Mouse (Mus musculus) hindbrain, embryonic 16.5 days (tissue): Measurements from ENCODE around the gene Tmem221. TPM values are rescaled to one million over a fixed set of nuclear protein-coding genes. Genes with fewer than 3 reads are reported as not detected.

Source experiments
- ATAC-seq: fragments of 200-750 bp; cut with Nextera tagmentation; 2 replicates; pipeline ENCODE4 v1.8.0; 2017; ENCODE audit warnings: moderate TSS enrichment, moderate library complexity
- H3K27ac ChIP-seq: fragments of 300-500 bp; sonication (generic); 2 replicates; pipeline ENCODE4 v1.5.1; 2014; ENCODE audit warnings: low read depth, mild to moderate bottlenecking, control low read depth, low read length, moderate library complexity
- H3K27me3 ChIP-seq: fragments of 300-500 bp; sonication (generic); replicated peaks from 2 replicates; pipeline ENCODE4 v1.6.1; 2014; ENCODE audit warnings: low read length; ENCODE audit not compliant: control insufficient read depth, insufficient read depth
- H3K36me3 ChIP-seq: fragments of 300-500 bp; sonication (generic); 2 replicates; pipeline ENCODE4 v1.6.1; 2014; ENCODE audit warnings: mild to moderate bottlenecking, low read length, moderate library complexity, mixed read lengths; ENCODE audit not compliant: control insufficient read depth, insufficient read depth
- H3K4me1 ChIP-seq: fragments of 300-500 bp; sonication (generic); 2 replicates; pipeline ENCODE4 v1.6.1; 2014; ENCODE audit warnings: low read depth, low read length; ENCODE audit not compliant: control insufficient read depth, insufficient read depth
- H3K4me2 ChIP-seq: fragments of 300-500 bp; sonication (generic); 2 replicates; pipeline ENCODE4 v1.6.1; 2014; ENCODE audit warnings: mild to moderate bottlenecking, low read length, control low read depth, moderate library complexity
- H3K4me3 ChIP-seq: fragments of 300-500 bp; sonication (generic); 2 replicates; pipeline ENCODE4 v1.5.1; 2014; ENCODE audit warnings: mild to moderate bottlenecking, low read length, control low read depth, moderate library complexity
- H3K9ac ChIP-seq: fragments of 300-500 bp; sonication (generic); 2 replicates; pipeline ENCODE4 v1.6.1; 2014; ENCODE audit warnings: low read depth, mild to moderate bottlenecking, control low read depth, low read length, moderate library complexity
- H3K9me3 ChIP-seq: fragments of 300-500 bp; sonication (generic); 2 replicates; pipeline ENCODE4 v1.6.1; 2014; ENCODE audit warnings: mild to moderate bottlenecking, low read length, moderate library complexity; ENCODE audit not compliant: control insufficient read depth
- WGBS: fragments of 180-500 bp; shearing (Covaris S2); extraction: QIAGEN DNeasy Blood & Tissue Kit; methylation state at CpG from one replicate; pipeline ENCODE4 v1.1.7; 2014; 5-methylcytosine and 5-hydroxymethylcytosine counted together
- polyA plus RNA-seq: library from polyadenylated mRNA; unstranded; fragments of >200 nt; fragmentation: Nextera tagmentation; extraction: Ambion mirVana; gene quantifications from 2 replicates; pipeline ENCODE4 v1.2.1, GENCODE M21; 2015

Tmem221 gene
- polyA plus RNA-seq, 1 experiment from 2014 or later: 0.09 TPM

DNA sequence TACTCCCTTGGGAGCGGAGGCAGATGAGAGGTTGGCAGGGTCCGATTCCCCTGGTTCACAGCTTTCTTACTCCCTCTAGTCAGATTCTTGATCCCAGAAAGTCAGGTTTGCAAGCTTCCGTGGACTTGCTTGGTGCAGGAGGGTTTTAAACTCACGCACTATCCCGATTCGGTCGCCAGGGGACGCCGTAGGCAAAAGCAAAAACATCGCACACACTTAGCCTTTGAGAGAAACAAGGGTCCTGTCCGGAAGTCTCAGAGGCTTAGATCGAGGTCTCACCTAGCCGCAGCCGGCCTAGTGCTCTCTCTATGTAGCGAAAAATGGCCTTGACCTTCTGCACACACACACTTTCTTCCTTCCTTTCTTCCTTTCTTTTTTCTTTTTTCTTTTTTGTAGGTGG lies 2.7 kb upstream of the Tmem221 start:
- Histone ChIP-seq H3K9ac (no peak overlapping the region), H3K9me3 (peaks cover 2% of the 10 kb centered on the region; the same call in 1 of the 2 replicates), H3K4me1 (peaks cover 13% of the 10 kb centered on the region), H3K36me3 (no peaks in the 10 kb centered on the region), H3K27ac (no peak overlapping the region), H3K4me3 (no peak overlapping the region), H3K27me3 (peaks cover 69% of the 10 kb centered on the region), H3K4me2 (no peak overlapping the region)
- peak; percentile 43; the same call in 1 of the 2 replicates for ATAC-seq
- WGBS: 3% methylated on average over 15 of the region's 15 CpGs

DNA sequence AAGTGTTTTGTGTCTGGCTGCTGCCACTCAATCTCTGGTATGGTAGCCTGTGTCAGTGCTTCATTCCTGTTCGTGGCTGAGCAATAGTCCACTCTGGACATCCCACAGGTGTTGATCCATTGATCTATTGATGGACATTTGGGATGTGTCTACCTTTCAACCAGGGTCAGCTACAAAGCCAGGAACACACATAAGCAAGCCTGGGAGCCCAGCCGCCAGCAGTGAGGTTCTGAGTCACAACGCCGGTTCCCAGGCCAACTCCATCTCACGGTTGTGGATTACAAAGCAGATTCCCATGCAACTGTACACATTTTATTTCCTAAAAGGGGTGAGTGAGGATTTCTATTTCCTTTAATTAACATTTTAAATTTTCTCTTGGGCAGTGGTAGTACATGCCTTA lies 2.1 kb upstream of the Tmem221 start:
- no peak overlapping the region for H3K9ac ChIP-seq
- no peak overlapping the region for H3K27ac ChIP-seq
- H3K27me3 ChIP-seq: peaks cover 74% of the 10 kb centered on the region
- H3K4me2 ChIP-seq: no peak overlapping the region
- no peak overlapping the region for H3K4me3 ChIP-seq
- WGBS: 82% methylated on average over 5 of the region's 5 CpGs
- peaks cover 2% of the 10 kb centered on the region; the same call in 1 of the 2 replicates for H3K9me3 ChIP-seq
- H3K4me1 ChIP-seq: peaks cover 13% of the 10 kb centered on the region
- no peaks in the 10 kb centered on the region for H3K36me3 ChIP-seq
- no peak for ATAC-seq

DNA sequence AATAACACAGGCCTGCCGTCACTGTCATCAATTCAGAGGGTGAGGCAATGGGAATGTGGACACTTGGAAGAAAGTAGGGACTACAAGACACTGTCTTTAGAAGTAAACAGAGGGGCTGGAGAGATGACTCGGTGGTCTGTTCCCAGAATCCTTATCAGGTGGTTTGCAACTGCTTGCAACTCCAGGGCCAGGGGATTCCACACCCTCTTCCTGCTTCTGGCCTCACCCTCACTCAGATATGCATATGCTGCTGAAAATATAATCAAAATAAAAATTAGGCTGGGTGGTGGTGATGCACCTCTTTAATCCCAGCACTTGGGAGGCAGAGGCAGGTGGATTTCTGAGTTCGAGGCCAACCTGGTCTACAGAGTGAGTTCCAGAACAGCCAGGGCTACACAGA lies 1.4 kb upstream of the Tmem221 start:
- H3K4me3 ChIP-seq: no peak overlapping the region
- H3K9me3 ChIP-seq: peaks cover 2% of the 10 kb centered on the region; the same call in 1 of the 2 replicates
- H3K4me1 ChIP-seq: peaks cover 13% of the 10 kb centered on the region
- H3K27ac ChIP-seq: no peak overlapping the region
- H3K27me3 ChIP-seq: peaks cover 74% of the 10 kb centered on the region
- no peak overlapping the region for H3K9ac ChIP-seq
- 82% methylated on average over 3 of the region's 3 CpGs for WGBS
- no peak for ATAC-seq
- no peaks in the 10 kb centered on the region for H3K36me3 ChIP-seq
- no peak overlapping the region for H3K4me2 ChIP-seq

DNA sequence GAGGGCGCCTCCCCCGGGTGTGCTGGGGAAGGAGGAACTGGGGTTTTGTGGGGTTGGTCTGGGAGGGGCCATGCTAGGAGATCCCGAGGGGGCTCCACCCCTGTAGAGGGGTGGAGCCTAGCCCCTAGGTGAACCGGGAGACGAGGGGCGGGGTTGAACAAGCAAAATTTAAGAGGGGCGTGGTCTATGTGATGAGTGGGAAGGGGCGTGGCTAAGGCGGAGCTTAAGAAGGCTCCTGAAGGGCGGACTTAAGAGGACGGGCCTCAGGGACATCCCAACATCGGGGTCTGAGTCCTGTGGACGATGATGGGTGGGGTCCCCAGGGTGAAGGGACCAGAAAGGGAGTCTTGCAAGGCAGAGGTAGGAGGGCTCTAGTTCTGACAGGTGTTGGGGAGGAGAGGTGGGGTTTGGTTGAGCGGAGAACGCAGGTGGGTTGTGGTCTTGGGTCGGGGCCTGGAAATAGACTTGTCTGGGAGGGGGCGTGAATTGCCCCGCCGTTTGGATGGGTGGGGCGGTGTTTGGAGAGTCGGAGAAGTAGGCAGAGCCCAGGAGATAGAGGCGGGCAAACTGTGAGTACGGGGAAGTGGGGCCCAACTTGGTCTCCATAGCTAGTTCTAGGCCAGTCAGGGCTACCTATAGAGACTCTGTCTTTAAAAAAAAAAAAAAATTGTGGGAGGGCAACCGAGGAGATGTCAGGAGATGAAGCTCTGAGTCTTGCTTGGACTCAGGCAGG lies 453 bp upstream of the Tmem221 start:
- no peak for ATAC-seq
- Histone ChIP-seq H3K36me3 (no peaks in the 10 kb centered on the region), H3K27ac (no peak overlapping the region), H3K9ac (no peak overlapping the region), H3K27me3 (peaks cover 74% of the 10 kb centered on the region), H3K9me3 (peaks cover 2% of the 10 kb centered on the region; the same call in 1 of the 2 replicates), H3K4me3 (peak overlapping the region; percentile 25), H3K4me2 (peak overlapping the region; percentile 50), H3K4me1 (peaks cover 13% of the 10 kb centered on the region)
- WGBS: 2% methylated on average over 24 of the region's 24 CpGs

DNA sequence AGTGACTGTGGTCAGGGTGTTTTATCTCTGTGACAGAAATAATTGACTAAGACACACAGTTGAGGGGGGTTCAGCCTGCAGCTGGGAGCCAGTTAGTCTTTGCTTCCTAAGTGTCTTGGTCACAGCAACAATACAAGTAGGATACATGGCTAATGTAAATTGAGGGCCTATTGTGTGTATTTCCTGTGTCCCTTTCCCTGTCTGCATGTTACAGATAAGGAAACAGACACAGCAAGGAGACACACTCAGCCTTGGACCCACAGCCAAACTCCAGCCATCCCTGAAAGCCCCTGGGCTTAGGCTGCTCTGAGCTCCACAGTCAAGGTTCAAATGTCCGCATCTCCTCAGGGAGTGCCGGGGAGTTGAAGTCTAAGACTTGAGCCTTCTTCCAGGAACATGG lies 4.0 kb downstream of the Tmem221 start:
- Histone ChIP-seq H3K27ac (no peak overlapping the region), H3K36me3 (no peaks in the 10 kb centered on the region), H3K27me3 (peaks cover 40% of the 10 kb centered on the region), H3K4me1 (peaks cover 8% of the 10 kb centered on the region), H3K9ac (no peak overlapping the region), H3K4me3 (no peak overlapping the region), H3K4me2 (no peak overlapping the region), H3K9me3 (no peaks in the 10 kb centered on the region)
- 94% methylated on average over 2 of the region's 2 CpGs for WGBS
- ATAC-seq: no peak

DNA sequence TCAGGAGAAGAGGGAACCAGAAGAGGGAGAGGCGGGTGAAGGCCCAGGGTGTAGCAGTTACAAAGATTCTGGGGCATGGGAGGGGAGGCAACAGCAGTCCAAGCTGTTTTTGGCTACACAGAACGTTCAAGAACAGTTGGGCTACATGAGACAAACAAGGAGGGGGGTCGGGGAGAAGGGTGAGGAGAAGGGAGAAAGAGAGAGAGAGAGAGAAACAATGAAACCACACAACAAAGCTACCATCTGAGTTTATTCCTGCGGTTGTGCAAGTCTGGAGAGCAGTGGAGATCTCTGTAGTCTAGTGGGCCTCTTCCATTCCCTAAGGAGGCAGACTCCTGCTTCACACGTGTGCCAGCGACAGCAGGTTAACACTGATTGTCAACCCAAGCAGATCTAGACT lies 4.7 kb downstream of the Tmem221 start:
- Histone ChIP-seq H3K27me3 (peaks cover 34% of the 10 kb centered on the region), H3K4me1 (peaks cover 6% of the 10 kb centered on the region), H3K9me3 (no peaks in the 10 kb centered on the region), H3K4me3 (no peak overlapping the region), H3K27ac (no peak overlapping the region), H3K9ac (no peak overlapping the region), H3K36me3 (no peaks in the 10 kb centered on the region), H3K4me2 (no peak overlapping the region)
- ATAC-seq: no peak
- WGBS: 63% methylated on average over 6 of the region's 6 CpGs

DNA sequence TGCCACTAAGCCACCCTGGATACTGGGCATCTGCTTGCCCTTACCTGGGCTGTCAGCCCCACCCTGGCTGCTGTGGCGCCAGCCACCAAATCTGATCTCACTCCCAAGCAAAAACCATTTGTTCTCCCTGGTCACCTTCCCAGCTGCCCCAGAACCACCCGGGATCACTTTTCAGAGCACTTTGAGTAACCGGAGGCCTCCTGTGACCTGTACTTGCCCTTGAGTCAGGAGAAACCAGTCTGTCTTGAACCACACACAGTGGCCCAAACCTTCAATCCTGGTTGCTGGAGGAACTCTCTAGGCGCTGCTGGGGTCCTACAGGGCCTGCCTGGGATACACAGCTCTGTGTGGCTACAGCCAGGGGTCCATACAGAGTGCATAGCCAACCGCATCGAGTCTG lies 5.9 kb downstream of the Tmem221 start:
- WGBS: 76% methylated on average over 6 of the region's 6 CpGs
- H3K27ac ChIP-seq: no peak overlapping the region
- no peak for ATAC-seq

DNA sequence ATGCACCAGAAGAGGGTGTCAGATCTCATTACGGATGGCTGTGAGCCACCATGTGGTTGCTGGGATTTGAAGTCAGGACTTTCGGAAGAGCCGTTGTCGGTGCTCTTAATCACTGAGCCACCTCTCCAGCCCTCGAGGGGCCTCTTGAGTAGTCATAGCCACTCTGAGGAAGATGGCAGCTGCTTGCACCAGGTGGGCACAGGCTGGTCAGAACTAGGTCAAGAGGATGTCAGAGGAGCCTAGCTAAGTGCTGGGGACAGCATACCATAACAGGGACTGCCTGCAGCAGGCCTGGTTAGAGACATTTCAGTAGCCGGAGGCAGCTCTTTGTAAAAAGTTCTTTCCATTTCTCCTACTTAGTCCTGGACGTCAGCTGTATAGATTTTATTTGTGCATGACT lies 7.9 kb downstream of the Tmem221 start:
- Histone ChIP-seq H3K36me3 (peaks cover 11% of the 10 kb centered on the region), H3K27ac (no peak overlapping the region), H3K9me3 (no peaks in the 10 kb centered on the region), H3K4me1 (no peaks in the 10 kb centered on the region), H3K4me2 (no peak overlapping the region), H3K9ac (no peak overlapping the region), H3K4me3 (no peak overlapping the region), H3K27me3 (peaks cover 2% of the 10 kb centered on the region)
- ATAC-seq: no peak
- WGBS: 69% methylated on average over 7 of the region's 7 CpGs

More for the DNA sequence above, 5.9 kb downstream of the Tmem221 start:
- Histone ChIP-seq H3K27me3 (peaks cover 22% of the 10 kb centered on the region), H3K4me3 (no peak overlapping the region), H3K4me2 (no peak overlapping the region), H3K36me3 (no peaks in the 10 kb centered on the region), H3K4me1 (no peaks in the 10 kb centered on the region), H3K9me3 (no peaks in the 10 kb centered on the region), H3K9ac (no peak overlapping the region)

DNA sequence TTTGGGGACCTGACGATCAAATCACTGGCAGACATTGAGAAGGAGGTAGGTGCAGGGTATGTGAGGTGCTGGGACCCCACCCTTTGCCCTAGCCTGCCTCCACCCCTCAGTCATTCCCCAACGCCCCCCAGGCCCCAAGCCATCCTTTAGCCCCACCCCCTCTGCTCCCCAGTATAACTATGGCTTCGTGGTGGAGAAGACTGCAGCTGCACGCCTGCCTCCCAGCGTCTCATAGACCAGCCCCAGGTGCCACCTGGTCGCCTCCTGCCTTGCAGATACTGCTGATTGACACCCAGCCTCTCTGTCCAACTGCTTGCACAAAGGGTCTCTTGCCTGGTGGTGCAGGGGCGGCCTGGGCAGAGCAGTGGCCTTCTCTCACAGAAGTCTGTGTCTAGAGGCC lies 11.1 kb downstream of the Tmem221 start:
- Histone ChIP-seq H3K4me2 (no peak overlapping the region), H3K27me3 (no peaks in the 10 kb centered on the region), H3K9me3 (no peaks in the 10 kb centered on the region), H3K27ac (no peak overlapping the region), H3K36me3 (peaks cover 18% of the 10 kb centered on the region), H3K4me3 (no peak overlapping the region), H3K9ac (no peak overlapping the region), H3K4me1 (peaks cover 10% of the 10 kb centered on the region)
- no peak for ATAC-seq
- 82% methylated on average over 7 of the region's 7 CpGs for WGBS
